Mouse (Mus musculus): ENCODE measurements around the gene Itprip. TPM values are rescaled to one million over a fixed set of nuclear protein-coding genes. Genes with fewer than 3 reads are reported as not detected.

Gene Itprip
- 18.2 and 19.1 TPM in 2 replicates for total RNA-seq (2014; fragmentation: Nextera tagmentation)
- total RNA-seq (2017) = 15.8 and 16.7 TPM in 2 replicates

- peak; percentile 65 for ATAC-seq (replicated peaks; ENCODE audit: poor library complexity, severe bottlenecking)
These were observed at the start of gene Itprip, which contains the start of gene Cfap43 for GRCm38 (mm10) chr19:47919126-47919965. Itprip (minus strand) TSS chr19:47919299. Cfap43 (minus strand) TSS chr19:47919287.

- ATAC-seq (replicated peaks; ENCODE audit: poor library complexity, severe bottlenecking) = no peak
These were observed 39.1 kb upstream of the Itprip start for GRCm38 (mm10) chr19:47958181-47958580.

GRCm38 (mm10) chr19:47953169-47953568, 34.1 kb upstream of the Itprip start:
- ATAC-seq (replicated peaks; ENCODE audit: poor library complexity, severe bottlenecking) = no peak

- no peak for ATAC-seq (replicated peaks; ENCODE audit: poor library complexity, severe bottlenecking)
These were observed 31.8 kb upstream of the Itprip start for GRCm38 (mm10) chr19:47950946-47951345.

- ATAC-seq (replicated peaks; ENCODE audit: poor library complexity, severe bottlenecking) = no peak
These were observed 27.8 kb upstream of the Itprip start for GRCm38 (mm10) chr19:47946821-47947465.

- no peak for ATAC-seq (replicated peaks; ENCODE audit: poor library complexity, severe bottlenecking)
These were observed 20.3 kb upstream of the Itprip start for GRCm38 (mm10) chr19:47939361-47939760.

GRCm38 (mm10) chr19:47937443-47938406, 18.6 kb upstream of the Itprip start, which contains the start of gene Cfap58:
Cfap58 (plus strand) TSS chr19:47937675.
- peak; percentile 88 for ATAC-seq (replicated peaks; ENCODE audit: poor library complexity, severe bottlenecking)

GRCm38 (mm10) chr19:47936938-47937337, 17.8 kb upstream of the Itprip start:
- ATAC-seq (replicated peaks; ENCODE audit: poor library complexity, severe bottlenecking) = peak; percentile 63

GRCm38 (mm10) chr19:47936490-47936889, 17.4 kb upstream of the Itprip start:
- ATAC-seq (replicated peaks; ENCODE audit: poor library complexity, severe bottlenecking) = peak; percentile 49

GRCm38 (mm10) chr19:47935530-47935929, 16.4 kb upstream of the Itprip start:
- ATAC-seq (replicated peaks; ENCODE audit: poor library complexity, severe bottlenecking) = no peak

- ATAC-seq (replicated peaks; ENCODE audit: poor library complexity, severe bottlenecking) = no peak
These were observed 15.6 kb upstream of the Itprip start for GRCm38 (mm10) chr19:47934636-47935238.

GRCm38 (mm10) chr19:47934146-47934545, 15.0 kb upstream of the Itprip start:
- ATAC-seq (replicated peaks; ENCODE audit: poor library complexity, severe bottlenecking) = no peak

- peak; percentile 77 for ATAC-seq (replicated peaks; ENCODE audit: poor library complexity, severe bottlenecking)
These were observed 13.0 kb upstream of the Itprip start for GRCm38 (mm10) chr19:47931982-47932638.

GRCm38 (mm10) chr19:47929043-47929442, 9.9 kb upstream of the Itprip start:
- no peak for ATAC-seq (replicated peaks; ENCODE audit: poor library complexity, severe bottlenecking)

- ATAC-seq (replicated peaks; ENCODE audit: poor library complexity, severe bottlenecking) = no peak
These were observed 7.9 kb upstream of the Itprip start for GRCm38 (mm10) chr19:47927032-47927431.

- no peak for ATAC-seq (replicated peaks; ENCODE audit: poor library complexity, severe bottlenecking)
These were observed 6.7 kb upstream of the Itprip start for GRCm38 (mm10) chr19:47925819-47926218.

- ATAC-seq (replicated peaks; ENCODE audit: poor library complexity, severe bottlenecking) = no peak
These were observed 872 bp upstream of the Itprip start for GRCm38 (mm10) chr19:47919966-47920375.

GRCm38 (mm10) chr19:47918455-47919101, 521 bp downstream of the Itprip start:
- peak; percentile 74 for ATAC-seq (replicated peaks; ENCODE audit: poor library complexity, severe bottlenecking)

GRCm38 (mm10) chr19:47918016-47918415, 1.1 kb downstream of the Itprip start:
- ATAC-seq (replicated peaks; ENCODE audit: poor library complexity, severe bottlenecking) = no peak

Data from granulocyte monocyte progenitor cell, adult 5-6 weeks (primary cell).